Comparison of ENCODE assay signal across 8 mouse cellular contexts in the genomic region with DNA sequence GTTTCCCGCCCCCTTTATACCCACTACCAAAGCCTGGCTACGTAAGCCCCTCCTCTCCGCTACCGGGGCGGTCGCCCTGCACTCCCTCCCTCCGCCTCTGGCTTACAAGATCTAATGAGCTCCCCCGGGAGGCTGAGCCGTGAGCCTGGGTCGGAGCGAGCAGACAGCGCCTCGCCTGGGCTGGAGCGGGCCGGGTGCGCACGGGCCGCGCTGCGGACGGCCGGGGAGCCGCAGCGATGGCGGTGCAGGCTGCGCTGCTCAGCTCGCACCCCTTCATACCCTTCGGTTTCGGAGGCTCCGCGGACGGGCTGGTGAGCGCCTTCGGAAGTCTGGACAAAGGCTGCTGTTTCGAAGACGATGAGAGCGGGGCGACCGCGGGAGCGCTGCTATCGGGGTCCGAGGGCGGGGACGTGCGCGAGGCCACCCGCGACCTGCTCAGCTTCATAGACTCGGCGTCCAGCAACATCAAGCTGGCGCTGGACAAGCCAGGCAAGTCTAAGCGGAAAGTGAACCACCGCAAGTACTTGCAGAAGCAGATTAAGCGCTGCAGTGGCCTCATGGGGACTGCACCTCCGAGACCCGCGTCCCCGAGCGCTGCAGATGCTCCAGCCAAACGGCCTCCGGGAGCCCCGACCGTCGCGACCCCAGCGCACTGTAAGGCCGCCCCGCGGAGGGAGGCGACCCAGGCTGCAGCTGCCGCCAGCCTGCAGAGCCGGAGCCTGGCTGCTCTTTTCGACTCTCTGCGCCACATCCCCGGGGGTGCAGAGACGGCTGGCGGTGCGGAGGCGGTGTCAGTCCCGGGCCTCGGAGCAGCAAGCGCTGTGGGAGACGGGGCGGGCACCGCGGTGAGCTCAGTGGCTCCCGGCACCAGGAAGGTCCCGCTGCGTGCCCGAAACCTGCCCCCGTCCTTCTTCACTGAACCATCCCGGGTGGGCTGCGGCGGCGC. TPM values are rescaled to one million over a fixed set of nuclear protein-coding genes. Genes with fewer than 3 reads are reported as not detected.
DNase-seq lines count a peak whose midpoint lies in the region; ATAC-seq lines count a peak whose summit lies in the region.

A gene (plus strand): TSS at position 81 of the 946 bp plus-strand sequence.

- H3K27me3 ChIP-seq in hindbrain, embryonic 10.5 days (ENCODE audit: insufficient read depth, poor library complexity, severe bottlenecking): no peaks in the 10 kb centered on the region; the same call in 1 of the 2 replicates
- H3K27me3 ChIP-seq in lung, embryonic 16.5 days (ENCODE audit: control insufficient read depth, insufficient read depth, low read depth, low read length): peaks cover 14% of the 10 kb centered on the region

- whole genome bisulfite sequencing in hindbrain, embryonic 10.5 days: under 1% methylated on average over 96 of the region's 96 CpGs
- WGBS in lung, embryonic 16.5 days: under 1% methylated on average over 93 of the region's 96 CpGs

- DNase-seq in R1 (ENCODE audit: low read depth, low spot score): peak; percentile 92
- peak; percentile 81 for DNase-seq in cerebellum, adult 9-11 months
- peak; percentile 79 to 80 for DNase-seq in frontal cortex, postnatal 10 days (ENCODE audit: low spot score in 2 of 2)
- DNase-seq in hindbrain, embryonic 10.5 days (ENCODE audit: low spot score): peak; percentile 90
- peak; percentile 66 to 67 for DNase-seq in layer of hippocampus, postnatal 25 days (ENCODE audit: extremely low spot score in 1 of 2, low spot score in 1 of 2)
- peak; percentile 79 for DNase-seq in ovary, postnatal 36 days (ENCODE audit: low spot score)
- no peak for DNase-seq in T-cell, adult 2 months (ENCODE audit: low spot score)

- peak; percentile 97 for ATAC-seq in lung, embryonic 16.5 days (ENCODE audit: low read depth)

- H3K36me3 ChIP-seq in hindbrain, embryonic 10.5 days: no peaks in the 10 kb centered on the region
- H3K36me3 ChIP-seq in lung, embryonic 16.5 days (ENCODE audit: control insufficient read depth, insufficient read depth, low read length): no peaks in the 10 kb centered on the region

- H3K9me3 ChIP-seq in hindbrain, embryonic 10.5 days: no peaks in the 10 kb centered on the region
- H3K9me3 ChIP-seq in lung, embryonic 16.5 days (ENCODE audit: control insufficient read depth, low read length): no peaks in the 10 kb centered on the region

- H3K27ac ChIP-seq in hindbrain, embryonic 10.5 days: peak within 1 kb of the TSS; percentile 93
- 0 out of 2 replicates have a peak within 1 kb of the TSS, but pooled peaks have one; percentile 36 for H3K27ac ChIP-seq in lung, embryonic 16.5 days (ENCODE audit: low read length)

- H3K4me3 ChIP-seq in hindbrain, embryonic 10.5 days: peak within 1 kb of the TSS; percentile 85
- peak within 1 kb of the TSS; percentile 65 for H3K4me3 ChIP-seq in lung, embryonic 16.5 days (ENCODE audit: low read length)

- peaks cover 58% of the 10 kb centered on the region for H3K4me1 ChIP-seq in hindbrain, embryonic 10.5 days (replicated peaks)
- H3K4me1 ChIP-seq in lung, embryonic 16.5 days (replicated peaks; ENCODE audit: control insufficient read depth, insufficient read depth, low read length): peaks cover 7% of the 10 kb centered on the region; the same call in 1 of the 2 replicates

- H3K9ac ChIP-seq in lung, embryonic 16.5 days (ENCODE audit: low read length): peak within 1 kb of the TSS; percentile 69

- peak within 1 kb of the TSS; percentile 87 for H3K4me2 ChIP-seq in lung, embryonic 16.5 days (ENCODE audit: low read depth, low read length)

RNA-seq across cellular contexts. Expression of the gene that starts here (rescaled TPM):
- polyA plus RNA-seq in hindbrain, embryonic 10.5 days (2016; fragmentation: Nextera tagmentation; extraction: Ambion mirVana): 30.1 and 40.4 TPM in 2 replicates
- 10 to 100 TPM; 22.4 to 22.6 TPM for total RNA-seq in layer of hippocampus, postnatal 25 days (2021)
- polyA plus RNA-seq in lung, embryonic 16.5 days (2015; fragmentation: Nextera tagmentation; extraction: Ambion mirVana): 6.4 and 6.8 TPM in 2 replicates
